Mouse (Mus musculus) T-helper 2 cell (primary cell): ENCODE results near the gene Lsm7.

Experiments used
- in situ Hi-C: fragments of 300-600 bp; cut with MboI, MseI; formaldehyde crosslinking; loops from one replicate; pipeline ENCODE4 v1.15.1; 2025; ENCODE audit warnings: high pct_unique_total_duplicates

Gene Lsm7

DNA sequence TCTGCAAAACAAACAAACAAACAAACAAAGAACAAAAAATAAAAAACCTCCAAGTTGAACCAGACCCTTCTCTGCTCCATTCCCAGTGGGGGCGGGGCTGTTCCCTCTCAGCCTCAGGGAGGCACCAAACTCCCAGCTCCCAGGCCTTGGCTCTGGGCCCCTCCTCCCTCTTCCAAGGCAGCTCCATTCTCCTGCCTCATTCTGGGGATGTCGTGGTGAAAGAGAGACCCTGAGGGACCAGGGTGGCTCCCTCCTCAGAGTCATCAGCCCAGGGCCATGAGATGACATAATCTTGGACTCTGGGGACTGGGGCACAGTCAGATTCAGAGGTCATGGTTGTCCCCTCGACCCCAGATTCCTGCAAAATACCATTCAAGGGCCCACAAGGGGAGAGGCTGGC is 21.6 kb upstream of the Lsm7 start:
- in situ Hi-C loops, result loop anchor here (5.0 kb wide), 3 partner anchors 54 to 129 kb away; no protein-coding TSS in a partner anchor

DNA sequence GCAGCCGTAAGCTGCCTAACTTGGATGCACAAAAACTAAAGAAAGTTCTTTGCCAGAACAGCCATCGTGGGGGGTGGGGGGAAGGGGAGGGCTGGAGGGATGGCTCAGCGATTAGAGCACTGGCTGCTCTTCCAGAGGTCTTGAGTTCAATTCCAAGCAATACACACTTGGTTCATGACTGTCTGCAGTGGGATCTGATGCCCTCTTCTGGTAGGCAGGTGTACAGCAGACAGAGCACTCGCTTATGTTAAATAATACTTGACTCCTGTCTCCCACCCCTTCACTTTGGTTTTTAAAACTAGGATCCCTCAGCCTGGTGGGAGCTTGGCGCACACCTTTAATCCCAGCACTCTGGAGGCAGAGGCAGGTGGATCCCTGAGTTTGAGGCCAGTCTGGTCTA is 21.0 kb upstream of the Lsm7 start:
- in situ Hi-C loops, result loop anchor here (5.0 kb wide), 3 partner anchors 54 to 129 kb away; no protein-coding TSS in a partner anchor

DNA sequence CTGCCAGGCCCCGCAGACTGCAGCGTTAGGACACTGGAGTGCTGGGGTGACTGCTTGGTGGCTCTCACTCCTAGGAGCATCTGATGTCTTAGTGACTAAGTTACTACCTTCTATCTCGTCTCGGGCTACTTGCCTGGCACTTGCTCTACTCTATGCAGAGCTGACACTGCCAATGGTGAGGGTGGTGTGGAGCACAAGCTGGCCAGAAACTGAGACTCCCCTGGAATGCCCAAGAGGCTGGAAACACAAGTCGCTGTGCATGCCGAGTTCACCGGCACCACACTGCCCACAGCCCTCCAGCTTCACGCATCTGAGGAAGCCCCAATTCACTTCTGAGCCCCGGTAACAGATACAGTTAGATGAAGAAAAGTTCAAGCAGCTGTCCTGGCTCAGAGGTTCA is 19.0 kb upstream of the Lsm7 start:
- in situ Hi-C loops, result no loop called here

DNA sequence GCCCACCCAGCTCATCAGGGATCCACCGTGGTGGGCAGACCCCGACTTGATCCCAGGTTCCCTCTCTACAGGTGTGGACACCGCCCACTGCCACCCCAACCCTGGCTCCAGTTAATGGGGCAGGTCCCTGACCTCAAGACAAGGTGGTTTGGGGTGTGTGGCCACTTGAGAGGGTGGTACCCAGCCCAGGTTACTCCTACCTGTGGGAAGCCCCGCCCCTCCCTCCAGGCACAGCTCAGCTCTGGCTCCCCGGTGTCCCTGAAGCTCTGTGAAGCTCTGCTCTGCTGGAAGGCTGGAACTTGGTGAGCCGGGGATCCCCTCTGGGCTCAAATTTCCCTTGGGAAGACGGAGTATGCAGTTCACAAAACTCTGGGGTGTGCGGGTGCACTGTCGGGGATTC is 16.6 kb upstream of the Lsm7 start, which contains the start of gene Tmprss9:
Tmprss9 (plus strand) TSS at position 268 of the 400 bp plus-strand sequence.
- in situ Hi-C loops, result no loop called here

DNA sequence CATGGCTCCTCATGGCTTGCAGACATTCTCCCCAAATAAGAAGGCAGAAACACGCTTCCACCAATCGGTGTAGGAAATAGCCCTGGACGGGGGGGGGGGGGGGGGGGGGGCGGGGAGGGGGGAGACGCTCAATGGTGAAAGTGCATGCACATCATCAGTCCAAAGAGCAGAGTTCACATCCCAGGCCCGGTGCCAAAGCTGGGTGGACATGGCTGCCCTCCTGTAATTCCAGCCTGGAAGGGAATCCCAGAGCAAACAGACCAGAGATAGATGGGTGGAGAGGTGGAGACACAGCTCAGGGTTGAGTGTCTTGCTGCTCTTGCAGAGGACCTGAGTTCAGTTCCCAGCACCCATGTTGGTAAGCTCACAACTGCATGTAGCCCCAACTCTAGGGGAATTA is 16.0 kb upstream of the Lsm7 start:
- in situ Hi-C loops, result no loop called here

DNA sequence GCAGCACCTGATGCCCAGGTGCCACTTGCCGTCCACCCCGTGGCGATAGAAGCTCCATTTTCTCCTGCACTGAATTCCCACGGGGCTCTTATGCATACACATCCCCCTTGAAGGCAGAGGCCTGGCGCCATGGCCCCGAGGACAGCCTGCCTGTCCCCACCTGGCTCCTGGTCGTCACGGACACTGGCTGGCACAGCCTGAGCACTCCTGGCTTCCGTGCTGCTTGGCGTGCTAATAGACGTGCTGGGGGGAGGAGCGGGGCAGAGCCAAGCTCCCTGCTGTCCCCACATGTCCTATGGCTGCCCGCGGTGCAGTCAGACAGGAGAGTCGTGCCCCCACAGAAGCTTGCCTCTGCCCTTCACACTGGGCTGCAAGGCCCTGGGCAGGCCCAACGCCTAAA is 9.4 kb upstream of the Lsm7 start:
- in situ Hi-C loops, result no loop called here

DNA sequence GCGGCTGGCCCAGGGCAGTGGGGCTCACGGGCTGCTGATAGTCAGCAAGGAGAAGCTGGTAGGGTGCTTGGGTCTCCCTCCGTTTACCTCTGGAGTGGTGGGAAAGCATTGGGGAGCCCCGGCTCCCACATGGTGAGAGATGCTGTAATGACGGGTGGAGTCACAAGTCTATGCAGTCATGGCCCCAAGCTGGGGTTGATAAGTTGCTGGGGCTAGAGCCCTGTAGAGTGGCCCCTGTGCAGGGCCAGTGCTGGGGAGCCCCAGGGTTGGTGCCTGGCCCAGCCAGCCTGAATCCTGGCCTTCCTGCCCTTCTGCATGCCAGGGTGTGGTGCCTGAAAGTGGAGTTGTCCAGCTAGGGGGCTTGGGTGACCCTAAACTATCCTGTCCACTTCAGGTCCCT is 7.3 kb upstream of the Lsm7 start:
- in situ Hi-C loops, result no loop called here

DNA sequence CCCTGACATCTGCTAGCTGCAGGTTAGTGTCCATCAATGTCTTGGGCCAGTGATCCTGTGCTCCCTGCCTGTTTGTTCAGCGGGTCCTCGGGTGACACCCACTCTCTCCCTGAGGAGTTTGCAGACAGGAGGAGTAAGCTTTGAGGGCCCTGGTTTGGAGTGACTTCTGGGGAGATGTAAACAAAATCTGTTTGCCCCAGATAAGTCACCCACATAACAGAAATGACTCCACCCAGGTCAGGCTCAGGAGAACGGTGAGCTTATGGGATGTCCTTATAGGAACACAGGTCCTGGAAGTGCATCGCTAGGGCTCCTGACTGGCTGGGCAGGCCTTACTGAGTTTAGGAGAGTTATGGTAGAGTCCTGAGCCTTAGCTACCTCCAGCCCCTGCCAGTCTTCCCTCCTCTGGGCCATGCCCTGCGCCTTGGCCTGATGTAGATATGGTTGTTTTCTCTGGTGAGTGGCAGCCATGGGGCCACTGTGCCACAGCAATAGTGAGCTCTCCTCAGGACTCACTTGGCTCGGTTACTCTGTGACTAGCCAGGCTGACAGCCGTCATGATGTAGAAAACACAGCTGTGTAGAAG is 3.4 kb upstream of the Lsm7 start:
- in situ Hi-C loops, result no loop called here

DNA sequence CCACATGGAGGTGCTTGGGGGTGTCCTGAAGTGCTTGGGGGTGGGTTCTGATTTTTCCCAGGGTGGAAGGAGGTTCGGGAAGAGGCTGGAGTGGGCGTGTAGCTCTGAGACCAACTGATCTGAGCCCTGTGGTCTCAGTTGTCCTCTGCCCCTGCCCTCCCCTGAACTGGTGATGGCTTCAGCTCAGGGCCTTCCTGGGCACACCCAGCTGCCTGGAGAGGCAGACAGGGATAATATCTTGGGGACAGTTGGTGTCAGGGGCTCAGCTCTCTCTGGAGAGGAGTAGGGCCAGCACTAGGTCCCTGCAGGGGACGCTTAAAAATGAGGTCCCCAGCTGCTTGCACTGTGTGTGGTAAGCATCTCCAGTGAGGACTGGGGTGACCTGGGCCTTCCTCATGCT is 2.8 kb upstream of the Lsm7 start:
- in situ Hi-C loops, result no loop called here

DNA sequence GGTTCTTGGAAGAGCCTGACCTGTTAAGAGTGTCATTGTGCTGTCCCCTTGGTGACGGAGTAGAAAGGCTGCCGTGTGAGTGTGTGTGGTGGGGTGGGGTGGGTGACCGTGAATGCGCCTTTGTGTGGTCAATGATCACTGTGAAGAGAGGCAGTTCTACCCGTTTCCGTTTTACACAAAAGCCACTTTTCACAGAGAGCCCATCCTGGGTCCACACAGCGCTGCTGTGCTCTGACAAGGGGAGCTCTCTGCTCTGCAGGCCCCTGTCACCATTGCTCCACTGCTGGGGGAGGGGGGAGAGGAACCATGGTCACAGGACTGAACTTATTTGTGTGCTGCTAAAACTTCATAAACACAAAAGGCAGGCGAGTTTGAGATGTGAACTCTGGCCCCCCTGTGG is 2.4 kb upstream of the Lsm7 start:
- in situ Hi-C loops, result no loop called here

DNA sequence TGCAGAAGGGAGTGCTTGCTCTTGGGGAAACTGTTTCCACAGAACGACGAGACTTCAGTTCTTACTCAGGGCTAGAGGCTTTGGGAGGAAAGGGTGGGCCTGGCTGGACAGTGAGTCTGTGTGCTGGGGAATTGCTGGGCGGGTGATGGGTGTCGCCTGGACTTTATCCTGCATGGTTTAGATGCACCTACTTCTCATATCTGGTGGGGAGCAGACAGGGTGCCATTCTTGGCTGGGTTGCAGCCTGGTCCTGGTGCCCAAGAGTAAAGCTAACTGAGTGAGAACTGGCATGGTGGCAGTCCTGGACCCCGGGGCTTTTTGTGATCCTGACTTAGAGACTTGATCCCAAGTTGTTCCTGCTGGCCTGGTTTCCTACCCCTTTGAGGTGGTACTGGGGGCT is 1.9 kb upstream of the Lsm7 start:
- in situ Hi-C loops, result no loop called here

DNA sequence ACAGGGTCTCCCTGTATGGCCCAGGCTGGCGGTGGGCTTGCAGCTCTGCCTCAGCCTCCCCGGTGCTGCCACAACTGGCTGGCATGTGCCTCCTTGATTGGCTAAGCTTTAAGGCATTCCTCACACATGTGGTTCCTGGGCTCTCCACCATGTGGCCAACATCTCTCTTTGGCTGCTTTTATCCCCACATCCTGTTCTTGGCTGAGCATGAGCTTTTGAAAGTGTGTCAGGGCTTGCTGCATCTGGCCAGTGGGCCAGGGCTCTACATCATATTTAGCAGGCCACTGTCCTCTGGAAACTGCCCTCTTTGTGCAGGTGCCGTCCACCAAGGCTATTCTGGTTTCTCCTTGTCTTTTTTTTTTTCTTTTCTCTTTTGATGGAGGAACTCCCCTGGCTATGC is 1.3 kb upstream of the Lsm7 start:
- in situ Hi-C loops, result no loop called here

DNA sequence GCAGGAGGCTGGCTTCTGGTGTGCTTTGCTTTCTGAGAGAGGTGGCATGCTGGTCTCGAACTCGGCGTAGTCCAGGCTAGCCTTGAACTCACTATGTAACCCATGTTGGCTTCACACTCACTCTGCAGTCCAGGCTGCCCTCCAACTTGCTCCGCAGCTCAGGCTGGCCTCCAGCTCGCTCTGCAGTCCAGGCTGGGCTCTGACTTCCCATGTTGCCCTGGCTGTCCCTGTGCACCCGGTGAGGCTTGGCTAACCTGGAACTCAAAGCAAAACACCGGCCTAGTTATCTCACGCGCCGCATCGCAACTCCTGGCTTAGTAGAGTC is 702 bp upstream of the Lsm7 start:
- in situ Hi-C loops, result no loop called here

DNA sequence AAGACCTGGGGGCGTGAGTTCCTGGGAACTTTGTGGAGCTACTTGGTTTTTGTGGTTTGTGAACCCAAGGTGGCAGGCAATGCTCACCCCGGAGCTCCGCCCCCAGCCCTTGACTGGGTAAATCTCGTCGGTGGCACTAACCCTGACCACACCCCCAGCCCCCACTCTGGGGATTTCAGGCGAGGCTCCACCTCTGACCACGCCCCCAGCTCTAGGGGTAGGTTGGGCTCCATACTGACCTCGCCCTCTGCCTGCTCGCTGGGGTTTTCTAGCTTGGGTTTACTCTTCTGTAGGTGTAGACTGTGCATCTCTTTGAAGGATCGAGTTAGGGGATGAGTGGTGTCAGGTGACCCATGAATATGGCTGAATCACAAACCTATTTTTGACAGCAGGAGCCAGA is 6.4 kb downstream of the Lsm7 start:
- in situ Hi-C loops, result no loop called here

DNA sequence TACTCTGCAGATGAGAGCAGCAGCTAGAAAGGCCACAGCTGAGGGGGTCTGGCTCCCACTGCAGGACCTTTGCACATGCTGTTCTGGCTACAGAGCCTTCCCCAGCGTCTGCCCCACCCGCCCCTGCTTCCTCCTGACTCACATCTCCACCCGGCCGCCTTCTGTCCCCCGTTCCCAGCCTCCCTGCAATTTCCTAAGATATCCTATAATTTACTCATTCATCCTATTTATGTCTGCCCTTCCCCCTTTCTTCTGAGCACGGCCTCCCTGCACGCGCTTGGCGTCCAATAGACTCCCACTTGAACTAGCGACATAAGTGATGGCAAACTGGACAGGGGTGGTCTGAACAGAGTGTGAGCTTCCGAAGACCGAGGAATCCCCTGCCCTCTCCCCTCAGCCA is 9.3 kb downstream of the Lsm7 start:
- in situ Hi-C loops, result no loop called here

DNA sequence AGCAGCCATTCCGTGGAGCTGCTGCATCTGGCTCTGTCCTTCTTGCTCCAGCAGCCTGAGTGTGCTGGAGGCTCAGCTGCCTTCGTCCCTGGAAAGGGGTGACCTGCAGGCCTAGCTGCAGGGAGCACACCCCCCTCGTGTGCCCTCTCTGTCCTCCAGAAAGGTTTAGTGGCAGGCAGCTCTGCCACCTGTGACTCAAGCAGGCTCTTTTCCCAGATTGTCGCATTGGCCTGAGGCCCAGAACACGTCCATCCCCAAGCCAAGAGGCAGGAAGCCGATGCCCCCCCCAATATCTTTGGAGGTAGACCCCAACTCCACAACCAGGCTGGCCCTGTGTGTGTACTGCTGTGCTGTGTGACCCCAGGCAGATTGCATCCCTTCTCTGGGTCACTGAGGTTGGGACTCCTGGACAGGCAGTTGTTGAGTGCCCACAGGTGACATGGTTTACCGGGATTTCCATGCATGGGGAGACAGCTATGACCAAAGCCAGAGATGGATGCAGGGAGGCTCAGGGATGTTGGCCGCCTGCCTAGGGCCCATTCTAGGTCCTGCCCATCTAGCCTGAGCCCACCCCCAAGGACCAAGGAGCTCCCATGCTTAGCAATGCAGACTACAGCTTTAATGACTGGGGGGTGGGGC is 9.8 kb downstream of the Lsm7 start:
- in situ Hi-C loops, result no loop called here

DNA sequence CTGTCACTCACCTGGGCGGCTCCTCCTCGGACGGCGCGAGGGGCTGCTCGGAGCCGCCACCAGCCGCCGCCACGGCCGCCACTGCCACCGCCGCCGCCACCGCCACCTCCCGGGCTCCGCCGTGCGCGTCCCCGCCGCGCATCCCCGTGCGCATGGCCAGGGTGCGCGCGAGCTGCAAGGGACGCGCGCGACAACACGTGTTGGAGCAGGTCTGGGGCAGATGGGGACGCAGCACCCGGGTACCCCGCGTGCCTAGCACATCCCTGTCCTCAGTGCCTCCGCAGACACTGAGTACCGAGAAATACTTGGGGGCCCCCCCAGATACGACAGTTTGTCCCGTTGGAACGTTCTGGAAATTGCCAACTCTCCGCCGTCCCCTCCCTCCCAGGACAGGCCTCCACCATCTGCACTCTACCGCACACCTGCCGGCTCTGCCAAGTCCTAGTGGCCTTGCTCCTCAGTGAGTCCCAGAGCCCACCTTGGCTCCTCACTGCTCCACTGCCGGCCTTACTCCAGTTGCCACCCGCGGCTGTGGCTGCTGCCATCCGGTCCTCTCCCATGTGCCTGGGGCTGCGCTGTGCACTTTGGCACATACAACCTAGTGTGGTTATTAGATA is 11.0 kb downstream of the Lsm7 start, which contains the start of gene Lingo3:
Lingo3 (minus strand) TSS at position 109 of the 617 bp plus-strand sequence.
- in situ Hi-C loops, result no loop called here

DNA sequence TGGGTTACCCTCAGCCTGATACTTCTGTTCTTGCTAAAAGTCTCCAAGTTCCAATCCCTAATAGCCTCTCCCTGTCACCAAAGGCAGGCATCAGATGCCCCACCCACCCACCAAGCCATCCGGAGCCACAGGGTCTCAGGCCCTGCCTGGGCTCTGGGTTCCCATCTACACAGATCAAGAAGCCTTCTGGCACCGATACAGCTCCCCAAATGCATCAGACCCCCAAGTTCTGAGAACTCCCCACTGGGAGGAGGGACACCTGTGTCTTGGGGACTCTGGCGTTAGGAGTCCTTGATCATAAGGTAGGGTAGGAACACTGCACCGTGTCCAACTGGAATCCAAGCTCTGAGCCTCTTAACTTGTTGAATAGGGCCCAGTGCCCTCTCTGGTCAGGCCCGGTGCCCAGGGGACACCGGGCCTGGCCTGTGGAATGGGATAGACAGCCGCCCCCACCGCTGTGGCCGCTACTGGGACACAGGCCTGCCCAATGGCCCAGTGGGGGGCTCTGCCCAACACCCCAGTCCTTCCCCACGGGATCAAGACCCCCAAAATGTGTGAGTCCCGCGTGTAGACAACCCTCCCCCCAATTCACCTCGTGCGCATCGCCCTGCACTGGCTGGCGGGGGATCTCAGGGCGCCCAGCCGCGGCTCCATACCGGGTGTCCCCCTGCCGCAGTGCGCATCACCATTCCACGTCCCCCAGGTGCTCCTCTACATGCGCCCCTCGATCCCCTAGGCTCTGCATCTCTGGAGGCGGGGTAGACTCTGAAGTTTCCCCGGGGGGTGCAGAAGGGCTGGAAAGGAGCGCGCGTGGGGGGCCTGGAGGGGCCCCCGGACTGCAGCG is 11.7 kb downstream of the Lsm7 start:
- in situ Hi-C loops, result no loop called here

DNA sequence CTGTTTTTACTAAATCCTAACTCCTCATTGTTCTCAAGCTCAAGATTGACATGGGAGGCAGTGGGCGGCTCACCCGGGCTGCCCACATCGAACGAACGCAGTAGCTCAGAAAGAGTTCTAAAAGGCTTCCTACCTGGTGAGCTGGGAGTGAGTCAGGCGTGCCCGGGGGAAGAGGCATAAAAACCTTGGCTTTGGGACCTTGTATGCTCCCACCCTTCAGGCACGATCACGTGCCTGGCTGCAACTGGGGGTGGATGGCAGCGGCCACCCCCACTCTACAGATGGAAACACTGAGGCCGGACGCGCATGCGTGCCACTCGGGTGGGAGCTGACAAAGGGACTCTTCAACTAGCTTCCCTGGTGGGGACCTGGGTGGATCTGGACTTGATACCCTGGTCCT is 12.7 kb downstream of the Lsm7 start:
- in situ Hi-C loops, result no loop called here

DNA sequence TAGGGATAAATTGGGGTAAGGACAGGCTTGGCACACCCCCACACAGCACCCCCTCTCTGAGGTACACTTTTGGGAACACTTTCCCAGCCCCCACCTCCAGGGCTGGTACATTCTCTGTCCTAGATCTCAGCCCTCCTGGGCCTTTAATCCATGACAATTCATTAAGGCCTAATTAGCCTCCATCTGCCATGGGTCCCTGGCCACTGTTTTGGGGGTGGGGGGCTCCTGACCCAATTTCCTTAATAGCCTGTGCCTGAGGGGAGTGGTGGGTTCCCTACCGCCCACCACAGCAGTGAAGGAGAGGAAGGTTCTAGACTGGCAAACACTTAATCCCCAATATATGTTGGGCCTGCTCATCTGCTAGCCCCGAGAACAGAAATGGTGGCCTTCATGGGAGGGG is 13.3 kb downstream of the Lsm7 start:
- in situ Hi-C loops, result no loop called here

DNA sequence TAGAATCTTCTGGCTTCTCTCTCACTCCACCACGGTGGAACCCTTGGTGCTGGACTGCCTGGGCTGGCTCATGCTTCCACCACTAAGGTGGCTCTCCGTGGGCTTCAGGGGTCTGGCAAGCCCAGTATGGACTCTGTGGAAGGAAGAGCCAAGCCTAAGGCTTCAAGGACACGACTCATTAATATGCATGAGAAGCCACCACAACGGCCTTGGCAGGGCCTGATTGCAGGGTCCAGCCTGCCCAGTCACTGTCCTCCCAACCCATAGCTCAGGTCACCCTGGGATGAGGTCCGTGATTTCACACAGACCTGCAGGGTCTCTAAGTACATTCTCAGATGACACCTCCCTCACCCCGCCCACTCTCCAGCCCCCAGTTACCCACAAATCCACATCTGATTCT is 15.2 kb downstream of the Lsm7 start:
- in situ Hi-C loops, result no loop called here

DNA sequence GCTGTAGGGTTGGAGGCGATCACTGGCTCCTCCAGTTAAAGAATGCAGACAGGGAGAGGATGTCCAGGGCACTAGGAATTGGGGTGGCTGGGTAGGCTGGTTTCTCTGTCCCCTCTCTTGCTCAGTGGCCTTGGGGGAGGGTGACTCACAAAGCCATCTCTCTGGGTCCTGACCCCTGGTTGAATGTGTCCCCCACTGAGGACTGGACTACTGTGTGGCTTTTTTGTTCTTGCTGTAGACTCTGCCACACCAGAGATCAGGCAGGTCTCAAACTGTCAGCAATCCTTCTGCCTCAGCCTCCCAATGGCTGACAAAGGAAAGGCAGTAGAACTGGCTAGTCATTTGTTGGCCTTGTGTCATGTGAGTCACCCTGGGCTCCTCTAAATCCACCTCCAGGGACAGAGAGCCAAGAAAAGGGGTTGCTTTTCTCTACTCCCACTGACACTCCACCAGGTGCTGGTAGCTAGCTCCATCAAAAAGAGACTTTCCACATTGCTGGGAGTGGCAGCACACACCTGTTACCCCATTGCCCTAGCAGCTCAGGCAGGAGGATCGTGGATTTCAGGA is 16.6 kb downstream of the Lsm7 start:
- in situ Hi-C loops, result no loop called here
